Mouse (Mus musculus) regulatory T cell (primary cell): ENCODE measurements around the gene Amacr.

Experiments used
- in situ Hi-C: fragments of 300-600 bp; cut with MboI, MseI; formaldehyde crosslinking; loops from one replicate; pipeline ENCODE4 v1.15.1; 2025; ENCODE audit warnings: high pct_unique_total_duplicates

The Amacr gene

GRCm38 (mm10) chr15:10981377-10982063 is at the start of gene Amacr:
TSS of gene Amacr (plus strand) at chr15:10981756.
- in situ Hi-C loops: loop anchor here (10.0 kb wide), 1 partner anchor 487 kb away; no protein-coding TSS in a partner anchor

GRCm38 (mm10) chr15:10933930-10934329 is 47.6 kb upstream of the Amacr start:
- in situ Hi-C loops: no loop called here

- in situ Hi-C loops: no loop called here
Measured at GRCm38 (mm10) chr15:10940148-10941108, 41.1 kb upstream of the Amacr start.

GRCm38 (mm10) chr15:10941901-10942300 is 39.7 kb upstream of the Amacr start:
- in situ Hi-C loops: no loop called here

GRCm38 (mm10) chr15:10947852-10948251 is 33.7 kb upstream of the Amacr start:
- in situ Hi-C loops: no loop called here

- in situ Hi-C loops: no loop called here
Measured at GRCm38 (mm10) chr15:10951951-10952759, 29.4 kb upstream of the Amacr start, which contains the start of gene C1qtnf3. TSS of gene C1qtnf3 (plus strand) at chr15:10952332.

DNA sequence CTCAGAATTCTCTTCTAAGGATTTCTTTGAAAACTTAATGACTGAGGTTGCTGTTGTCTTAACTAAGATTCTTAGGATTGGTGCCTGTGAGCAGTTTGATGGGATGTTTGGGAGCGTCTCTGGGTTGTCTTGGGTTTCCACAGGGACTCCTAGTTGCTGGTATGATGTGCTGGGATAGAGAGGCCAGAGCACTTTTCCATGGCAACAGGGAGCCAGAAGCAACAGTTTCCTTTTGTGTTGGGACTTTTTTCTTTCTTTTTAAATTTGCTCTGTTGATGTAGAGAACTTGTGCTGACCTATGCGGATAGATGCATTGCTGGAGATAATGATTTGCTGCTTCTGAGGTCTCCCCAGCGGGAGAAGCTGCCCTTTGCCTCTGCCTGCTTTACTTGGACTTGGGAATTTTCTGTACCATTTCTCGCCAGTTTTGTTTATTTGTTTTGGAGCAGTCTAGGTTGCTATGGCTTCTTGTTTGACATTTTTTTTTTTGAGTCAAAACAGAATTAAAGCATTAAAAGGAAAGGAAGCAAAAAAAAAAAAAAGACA is 28.7 kb upstream of the Amacr start:
- in situ Hi-C loops: no loop called here

DNA sequence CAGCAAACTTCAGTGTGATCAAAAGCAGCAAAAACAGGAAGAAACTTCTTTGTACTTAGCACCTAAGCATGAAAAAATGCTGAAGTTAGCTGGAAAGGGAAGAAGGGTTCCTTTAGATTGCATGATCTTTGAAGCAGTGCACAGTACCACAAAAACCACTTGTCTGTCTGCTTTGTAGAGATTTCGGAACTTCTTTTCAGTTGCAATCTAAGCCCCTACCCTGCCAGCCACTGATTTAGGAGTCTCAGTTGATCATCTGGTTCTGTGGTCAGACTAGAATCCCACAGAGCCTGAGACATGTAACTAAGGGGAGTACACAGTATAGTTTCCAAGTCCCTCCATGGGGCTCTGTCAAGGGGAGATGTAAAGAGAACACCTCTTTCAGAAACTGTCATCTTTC is 28.1 kb upstream of the Amacr start:
- in situ Hi-C loops: no loop called here

GRCm38 (mm10) chr15:10954381-10955016 is 27.1 kb upstream of the Amacr start:
- in situ Hi-C loops: no loop called here

DNA sequence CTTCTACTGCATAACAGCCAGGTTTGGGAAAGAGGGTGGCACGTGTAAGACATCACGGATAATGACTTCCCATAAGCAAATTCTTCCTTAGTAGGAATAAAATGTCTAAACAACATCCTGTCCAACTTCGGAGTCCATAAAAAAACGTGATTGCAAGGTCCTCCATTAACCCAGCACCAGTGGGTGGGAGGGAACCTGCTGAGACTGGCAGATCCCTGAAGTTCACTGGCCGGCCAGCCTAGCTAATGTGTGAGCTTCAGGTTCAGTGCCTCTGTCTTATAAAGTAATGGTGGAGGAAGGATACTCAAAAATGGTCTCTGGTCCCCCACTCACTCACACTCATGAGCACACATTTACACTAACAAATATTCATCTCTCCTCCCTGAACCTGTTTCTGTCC is 26.4 kb upstream of the Amacr start:
- in situ Hi-C loops: no loop called here

DNA sequence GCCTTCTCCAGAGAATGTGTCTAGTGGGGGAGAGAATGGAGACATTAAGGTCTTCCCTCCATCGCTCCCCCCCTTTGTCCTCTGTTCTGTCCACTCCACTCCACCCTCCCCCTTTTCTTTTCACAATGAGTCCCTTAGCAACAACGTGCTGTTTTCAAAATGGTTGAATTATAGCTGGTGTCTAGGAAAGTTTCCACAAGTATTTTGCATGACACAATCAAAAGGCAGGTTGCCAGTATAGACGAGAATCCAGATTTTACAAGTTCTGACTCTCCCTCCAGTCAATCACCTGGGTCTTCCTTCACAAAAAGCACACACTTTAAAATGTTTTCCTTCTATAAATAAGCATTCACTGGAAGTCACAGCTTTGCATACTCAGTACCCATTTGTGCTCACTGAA is 24.9 kb upstream of the Amacr start:
- in situ Hi-C loops: no loop called here

- in situ Hi-C loops: no loop called here
Measured at GRCm38 (mm10) chr15:10959277-10960026, 22.1 kb upstream of the Amacr start.

- in situ Hi-C loops: no loop called here
Measured at GRCm38 (mm10) chr15:10960267-10960666, 21.3 kb upstream of the Amacr start.

DNA sequence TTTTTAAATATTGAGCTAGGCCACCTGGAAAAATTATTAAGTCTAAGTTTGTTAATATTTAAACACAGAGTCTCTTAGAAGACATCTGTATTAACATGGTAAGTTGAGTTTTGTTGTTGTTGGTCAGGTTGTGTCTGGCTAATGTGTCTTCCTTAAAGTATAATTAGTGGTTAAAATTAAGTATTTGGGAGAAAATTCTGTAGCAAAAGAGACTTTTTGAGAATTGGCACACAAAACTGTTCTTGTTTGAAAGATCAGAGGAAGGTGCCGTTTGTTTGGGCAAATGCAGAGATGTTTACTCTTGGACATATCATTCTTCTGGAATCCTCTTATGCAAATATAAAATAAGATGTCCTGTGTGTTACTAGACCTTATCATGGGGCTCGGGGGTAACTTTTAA is 19.0 kb upstream of the Amacr start:
- in situ Hi-C loops: no loop called here

- in situ Hi-C loops: no loop called here
Measured at GRCm38 (mm10) chr15:10969439-10969838, 12.1 kb upstream of the Amacr start.

DNA sequence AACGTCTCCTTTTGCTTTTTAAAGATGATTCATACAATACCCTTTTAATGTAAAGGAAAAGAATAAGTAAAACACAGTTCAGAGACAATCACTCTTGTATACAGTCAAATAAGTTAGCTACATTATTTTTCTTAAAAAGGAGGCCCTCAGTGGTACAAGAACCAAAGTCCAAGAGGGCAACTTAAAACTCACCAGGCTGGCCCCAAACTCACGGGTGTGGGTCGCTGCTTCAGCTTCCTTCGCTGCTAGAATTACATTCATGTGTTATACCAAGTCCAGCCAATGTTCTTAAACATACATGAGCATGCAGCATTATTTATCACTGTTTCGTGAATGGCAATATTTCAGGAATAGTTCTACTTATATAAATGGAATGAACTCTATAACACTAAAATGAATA is 10.8 kb upstream of the Amacr start:
- in situ Hi-C loops: no loop called here

DNA sequence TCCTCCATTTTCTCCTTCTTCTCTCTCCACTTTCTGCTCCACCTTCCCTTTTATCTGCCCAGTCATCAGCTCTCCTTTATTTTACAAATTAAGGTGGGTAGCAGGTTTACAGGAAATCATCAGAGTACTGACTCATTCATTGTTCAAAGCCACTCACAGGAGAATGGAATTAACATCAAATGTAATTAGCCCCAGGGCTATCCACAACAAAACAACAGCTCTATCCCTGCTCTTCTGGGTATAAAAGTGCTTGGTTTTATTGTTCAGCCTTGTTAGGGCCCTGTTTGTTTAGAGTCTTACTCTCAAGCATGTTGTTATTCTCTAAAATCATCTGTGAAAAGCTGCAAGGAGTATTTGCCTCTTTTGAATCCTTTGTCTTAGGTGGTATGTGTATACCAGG is 4.4 kb upstream of the Amacr start:
- in situ Hi-C loops: no loop called here

- in situ Hi-C loops: loop anchor here (10.0 kb wide), 1 partner anchor 486 kb away; no protein-coding TSS in a partner anchor
Measured at GRCm38 (mm10) chr15:10980712-10981111, 844 bp upstream of the Amacr start.

GRCm38 (mm10) chr15:10982064-10982435 is 494 bp downstream of the Amacr start:
- in situ Hi-C loops: loop anchor here (10.0 kb wide), 1 partner anchor 487 kb away; no protein-coding TSS in a partner anchor

DNA sequence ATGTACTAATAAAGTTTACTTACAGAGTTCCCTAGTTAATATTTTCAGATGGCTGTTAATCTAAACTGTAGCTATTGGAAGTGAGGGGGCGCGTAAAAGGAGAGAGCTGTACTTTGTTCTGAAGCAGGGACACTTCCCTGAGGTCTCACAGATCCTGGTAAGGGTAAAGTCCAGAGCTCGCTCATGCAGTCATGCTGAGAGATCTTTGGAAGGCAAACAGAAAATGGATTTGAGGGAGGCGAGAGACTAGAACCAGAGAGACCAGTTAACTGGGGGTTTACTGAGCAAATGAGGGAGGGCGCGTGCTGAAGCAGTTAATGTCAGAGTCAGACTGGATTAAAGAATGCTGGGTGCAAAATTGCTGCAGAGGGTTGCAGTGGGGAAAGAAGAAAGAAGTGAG is 4.2 kb downstream of the Amacr start:
- in situ Hi-C loops: loop anchor here (10.0 kb wide), 1 partner anchor 491 kb away; no protein-coding TSS in a partner anchor
